Mouse (Mus musculus): ENCODE measurements around the gene Lrrc8c. TPM values are rescaled to one million over a fixed set of nuclear protein-coding genes. Genes with fewer than 3 reads are reported as not detected.
A peak's percentile ranks its signal among the peaks of the same experiment; 100 is the strongest.

Gene Lrrc8c
- polyA plus RNA-seq, 1 experiment from 2014 or later = 11.0 TPM

DNA sequence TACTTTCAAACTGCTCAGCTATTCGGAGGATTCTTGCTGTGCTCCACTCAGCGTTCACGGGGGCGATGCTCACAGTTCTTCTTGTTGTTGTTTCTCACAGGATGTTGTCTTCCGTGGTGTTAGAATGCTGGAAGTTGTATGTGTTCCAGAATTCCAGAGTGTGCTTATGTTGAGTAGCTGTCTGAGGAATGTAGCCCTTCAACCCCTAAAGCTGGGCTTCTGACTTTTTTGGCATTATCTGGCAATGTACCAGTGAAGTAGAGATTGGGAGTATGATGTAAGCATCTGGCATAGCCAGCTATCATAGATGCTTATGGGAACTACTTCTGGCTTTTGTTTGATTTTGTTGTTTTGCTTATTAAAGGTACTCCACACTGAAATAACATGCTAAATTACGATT, 11.4 kb downstream of the Lrrc8c start:
- no peaks in the 10 kb centered on the region for H3K9me3 ChIP-seq
- H3K36me3 ChIP-seq = no peaks in the 10 kb centered on the region
- no peak overlapping the region for H3K9ac ChIP-seq (replicated peaks)
- H3K4me1 ChIP-seq = peaks cover 4% of the 10 kb centered on the region; the same call in 1 of the 2 replicates
- H3K4me2 ChIP-seq (replicated peaks) = no peak overlapping the region
- ATAC-seq (ENCODE audit: low FRiP score, low read depth) = no peak
- 80% methylated on average over 6 of the region's 6 CpGs for WGBS
- H3K27me3 ChIP-seq = no peaks in the 10 kb centered on the region
- H3K27ac ChIP-seq (replicated peaks) = no peak overlapping the region
- H3K4me3 ChIP-seq = no peak overlapping the region

GRCm38 (mm10) chr5:105535186-105535585, 16.0 kb downstream of the Lrrc8c start:
- Histone ChIP-seq H3K36me3 (0 out of 2 replicates have a peak, but pooled peaks cover under 1% of the 10 kb centered on the region), H3K27ac (replicated peaks) (no peak overlapping the region), H3K9me3 (no peaks in the 10 kb centered on the region), H3K4me3 (no peak overlapping the region), H3K27me3 (no peaks in the 10 kb centered on the region), H3K4me2 (replicated peaks) (no peak overlapping the region), H3K9ac (replicated peaks) (no peak overlapping the region), H3K4me1 (no peaks in the 10 kb centered on the region; the same call in 1 of the 2 replicates)
- ATAC-seq (ENCODE audit: low FRiP score, low read depth) = no peak
- 91% methylated on average over 3 of the region's 3 CpGs for WGBS

DNA sequence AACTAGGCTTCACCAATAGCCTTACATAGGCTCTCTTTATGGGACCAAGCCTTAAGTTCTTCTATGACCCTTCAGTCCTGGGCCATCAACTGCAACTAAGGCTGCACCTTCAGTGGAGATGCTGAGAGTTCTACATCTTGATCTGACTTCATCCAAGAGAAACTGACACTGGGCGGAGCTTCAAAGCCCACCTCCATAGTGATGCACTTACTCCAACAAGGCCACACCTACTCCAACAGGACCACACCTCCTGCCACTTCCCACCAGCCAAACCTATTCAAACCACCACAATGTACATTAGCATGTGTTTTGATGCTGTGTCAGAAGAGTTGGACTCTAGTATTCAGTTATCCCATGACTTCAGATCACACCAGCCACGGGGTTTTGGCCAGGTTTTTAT, 17.0 kb downstream of the Lrrc8c start:
- H3K27ac ChIP-seq (replicated peaks) = no peak overlapping the region
- no peaks in the 10 kb centered on the region for H3K4me1 ChIP-seq
- 0 out of 2 replicates have a peak, but pooled peaks cover 4% of the 10 kb centered on the region for H3K36me3 ChIP-seq
- no peak overlapping the region for H3K4me3 ChIP-seq
- no peak overlapping the region for H3K4me2 ChIP-seq (replicated peaks)
- H3K9ac ChIP-seq (replicated peaks) = no peak overlapping the region
- no peak for ATAC-seq (ENCODE audit: low FRiP score, low read depth)
- no peaks in the 10 kb centered on the region for H3K9me3 ChIP-seq
- WGBS = 91% methylated on average over 2 of the region's 2 CpGs
- no peaks in the 10 kb centered on the region for H3K27me3 ChIP-seq

DNA sequence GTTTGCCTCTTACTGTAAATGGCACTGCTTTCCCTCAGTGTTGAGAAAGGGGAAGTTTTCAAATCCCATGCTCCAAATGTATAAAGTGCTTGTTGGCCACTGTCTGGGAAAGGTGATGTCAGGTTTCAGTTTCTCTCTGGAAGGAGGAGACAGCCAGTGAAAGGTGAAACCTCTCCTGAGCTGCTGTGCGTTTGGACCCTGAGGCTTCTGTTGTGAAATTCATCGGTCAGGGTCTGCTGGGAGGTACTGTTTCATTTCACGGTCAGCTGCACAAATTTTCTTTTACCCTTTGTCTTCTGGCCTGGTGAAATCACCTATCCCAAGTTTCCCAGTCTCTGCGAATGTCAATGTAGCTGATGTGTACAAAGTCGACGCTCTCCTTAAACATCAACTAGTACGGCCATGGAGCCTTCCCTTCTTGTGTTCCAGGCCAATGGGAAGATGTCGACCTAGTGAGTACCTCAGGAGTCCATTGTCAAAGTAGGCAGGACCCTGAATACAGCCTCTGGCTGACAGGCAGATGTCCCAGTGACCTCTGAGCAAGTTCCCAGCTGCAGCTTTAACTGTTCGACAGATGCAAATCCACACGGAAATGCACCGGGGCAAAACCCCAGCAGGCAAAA, 18.0 kb downstream of the Lrrc8c start:
- no peak overlapping the region for H3K27ac ChIP-seq (replicated peaks)
- no peak overlapping the region for H3K9ac ChIP-seq (replicated peaks)
- ATAC-seq (ENCODE audit: low FRiP score, low read depth) = no peak
- no peak overlapping the region for H3K4me2 ChIP-seq (replicated peaks)
- no peak overlapping the region for H3K4me3 ChIP-seq
- WGBS = 83% methylated on average over 11 of the region's 11 CpGs
- no peaks in the 10 kb centered on the region for H3K9me3 ChIP-seq
- no peaks in the 10 kb centered on the region for H3K27me3 ChIP-seq
- H3K4me1 ChIP-seq = no peaks in the 10 kb centered on the region
- H3K36me3 ChIP-seq = 0 out of 2 replicates have a peak, but pooled peaks cover 4% of the 10 kb centered on the region

DNA sequence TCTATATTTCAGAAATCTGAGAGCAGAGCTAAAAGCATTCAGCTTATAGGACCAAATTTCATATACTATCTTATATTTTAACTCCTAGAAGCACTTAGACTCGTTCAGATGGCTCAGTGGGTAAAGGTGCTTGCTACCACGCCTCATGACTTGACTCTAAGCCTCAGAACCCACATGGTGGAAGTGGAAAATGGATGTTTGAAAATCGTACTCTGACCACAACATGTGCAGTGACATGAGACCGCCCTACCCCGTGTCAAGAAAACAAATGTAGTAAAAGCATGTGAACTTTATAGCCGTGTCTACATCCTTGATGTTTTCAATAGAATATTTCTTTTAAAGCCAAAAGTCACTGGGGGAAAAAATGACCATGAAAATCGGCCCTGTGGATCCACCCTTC, 21.9 kb downstream of the Lrrc8c start:
- no peak for ATAC-seq (ENCODE audit: low FRiP score, low read depth)
- Histone ChIP-seq H3K9me3 (no peaks in the 10 kb centered on the region), H3K4me1 (no peaks in the 10 kb centered on the region), H3K9ac (replicated peaks) (no peak overlapping the region), H3K27me3 (no peaks in the 10 kb centered on the region), H3K4me2 (replicated peaks) (no peak overlapping the region), H3K36me3 (0 out of 2 replicates have a peak, but pooled peaks cover 4% of the 10 kb centered on the region), H3K4me3 (no peak overlapping the region), H3K27ac (replicated peaks) (no peak overlapping the region)
- WGBS = 90% methylated on average over 7 of the region's 7 CpGs

DNA sequence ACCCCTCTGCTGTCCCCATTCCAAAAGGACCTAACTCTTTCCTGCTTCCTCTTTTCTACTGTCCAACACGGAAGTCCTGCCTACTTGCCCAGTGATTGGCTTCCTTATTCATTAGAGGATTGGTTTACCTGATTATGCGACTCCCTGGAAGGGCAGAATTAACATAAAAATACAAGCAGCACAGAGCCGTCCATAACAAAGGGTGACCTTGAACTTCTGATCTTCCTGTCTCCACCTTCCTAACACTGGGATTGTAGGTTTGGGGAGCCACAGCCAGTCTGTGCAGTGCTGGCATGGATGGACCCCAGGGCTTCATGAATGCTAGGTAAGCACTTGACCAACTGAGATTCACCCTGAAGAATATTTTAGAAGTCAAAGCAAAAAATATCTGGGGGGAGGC, 25.9 kb downstream of the Lrrc8c start:
- Histone ChIP-seq H3K4me1 (no peaks in the 10 kb centered on the region), H3K4me2 (replicated peaks) (no peak overlapping the region), H3K27ac (replicated peaks) (no peak overlapping the region), H3K9ac (replicated peaks) (no peak overlapping the region), H3K27me3 (no peaks in the 10 kb centered on the region), H3K36me3 (0 out of 2 replicates have a peak, but pooled peaks cover 4% of the 10 kb centered on the region), H3K9me3 (no peaks in the 10 kb centered on the region), H3K4me3 (no peak overlapping the region)
- ATAC-seq (ENCODE audit: low FRiP score, low read depth) = no peak
- WGBS = 32% methylated on average over 3 of the region's 3 CpGs

DNA sequence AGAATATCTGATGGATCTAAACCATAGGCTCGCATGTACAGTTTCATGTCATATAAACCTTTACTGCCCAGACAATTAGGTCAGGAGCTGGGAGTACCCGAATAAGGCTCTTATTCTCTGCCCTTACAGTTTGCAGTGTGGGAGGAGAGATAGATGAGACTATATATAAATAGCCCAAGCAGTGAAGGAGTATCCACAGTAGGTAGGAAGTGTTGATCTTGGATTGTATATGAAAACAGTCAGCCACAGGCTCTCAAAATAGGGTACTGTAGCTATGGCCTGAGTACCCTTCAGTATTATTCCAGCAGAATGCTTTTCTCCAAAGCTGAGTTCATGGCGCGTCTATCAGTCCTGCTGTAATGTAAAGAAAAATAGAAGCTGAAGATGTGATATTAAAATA, 27.9 kb downstream of the Lrrc8c start:
- H3K9ac ChIP-seq (replicated peaks) = no peak overlapping the region
- H3K27me3 ChIP-seq = no peaks in the 10 kb centered on the region
- H3K4me1 ChIP-seq = no peaks in the 10 kb centered on the region
- H3K27ac ChIP-seq (replicated peaks) = no peak overlapping the region
- no peaks in the 10 kb centered on the region for H3K9me3 ChIP-seq
- ATAC-seq (ENCODE audit: low FRiP score, low read depth) = no peak
- H3K4me3 ChIP-seq = no peak overlapping the region
- no peak overlapping the region for H3K4me2 ChIP-seq (replicated peaks)
- no peaks in the 10 kb centered on the region for H3K36me3 ChIP-seq
- 92% methylated on average over 4 of the region's 4 CpGs for WGBS

GRCm38 (mm10) chr5:105551808-105552207, 32.6 kb downstream of the Lrrc8c start:
- Histone ChIP-seq H3K9ac (replicated peaks) (no peak overlapping the region), H3K36me3 (no peaks in the 10 kb centered on the region), H3K27me3 (no peaks in the 10 kb centered on the region), H3K27ac (replicated peaks) (no peak overlapping the region), H3K4me3 (no peak overlapping the region), H3K4me1 (no peaks in the 10 kb centered on the region), H3K9me3 (no peaks in the 10 kb centered on the region), H3K4me2 (replicated peaks) (no peak overlapping the region)
- ATAC-seq (ENCODE audit: low FRiP score, low read depth) = no peak
- 74% methylated on average over 1 of the region's 1 CpGs for WGBS

- Histone ChIP-seq H3K27me3 (no peaks in the 10 kb centered on the region), H3K9ac (replicated peaks) (no peak overlapping the region), H3K4me3 (no peak overlapping the region), H3K4me2 (replicated peaks) (no peak overlapping the region), H3K36me3 (no peaks in the 10 kb centered on the region), H3K27ac (replicated peaks) (no peak overlapping the region), H3K4me1 (no peaks in the 10 kb centered on the region), H3K9me3 (no peaks in the 10 kb centered on the region)
- ATAC-seq (ENCODE audit: low FRiP score, low read depth) = no peak
- WGBS = 92% methylated on average over 6 of the region's 6 CpGs
Observed at GRCm38 (mm10) chr5:105556291-105556690, 37.1 kb downstream of the Lrrc8c start.

DNA sequence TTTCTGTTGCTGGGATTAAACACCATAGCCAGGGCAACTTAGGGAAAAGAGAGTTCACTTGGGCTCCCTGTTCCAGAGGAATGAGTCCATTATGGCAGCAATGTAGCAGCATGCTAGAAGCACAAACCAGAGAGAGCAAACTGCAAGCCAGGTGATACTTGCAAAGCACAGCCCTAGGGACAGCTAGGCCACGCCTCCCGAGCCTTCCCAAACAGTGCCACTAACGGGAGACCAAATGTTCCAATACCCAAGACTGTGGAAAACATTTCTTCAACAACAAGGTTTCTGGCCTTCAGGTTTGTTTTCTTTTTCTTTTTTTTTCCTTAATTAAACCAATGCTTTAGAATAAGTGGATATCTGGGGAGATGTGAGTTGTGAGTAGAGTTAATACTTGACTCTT, 38.2 kb downstream of the Lrrc8c start:
- Histone ChIP-seq H3K4me2 (replicated peaks) (no peak overlapping the region), H3K36me3 (no peaks in the 10 kb centered on the region), H3K27me3 (no peaks in the 10 kb centered on the region), H3K9me3 (no peaks in the 10 kb centered on the region), H3K27ac (replicated peaks) (no peak overlapping the region), H3K4me1 (no peaks in the 10 kb centered on the region), H3K4me3 (no peak overlapping the region), H3K9ac (replicated peaks) (no peak overlapping the region)
- ATAC-seq (ENCODE audit: low FRiP score, low read depth) = no peak
- WGBS = 97% methylated on average over 3 of the region's 3 CpGs

GRCm38 (mm10) chr5:105557777-105558240, 38.6 kb downstream of the Lrrc8c start:
- Histone ChIP-seq H3K9me3 (no peaks in the 10 kb centered on the region), H3K9ac (replicated peaks) (no peak overlapping the region), H3K4me2 (replicated peaks) (no peak overlapping the region), H3K36me3 (no peaks in the 10 kb centered on the region), H3K4me3 (no peak overlapping the region), H3K27me3 (no peaks in the 10 kb centered on the region), H3K27ac (replicated peaks) (no peak overlapping the region), H3K4me1 (no peaks in the 10 kb centered on the region)
- 62% methylated on average over 4 of the region's 4 CpGs for WGBS
- peak; percentile 47; the same call in 1 of the 2 replicates for ATAC-seq (ENCODE audit: low FRiP score, low read depth)

- Histone ChIP-seq H3K9ac (replicated peaks) (no peak overlapping the region), H3K27me3 (no peaks in the 10 kb centered on the region), H3K4me1 (no peaks in the 10 kb centered on the region), H3K4me2 (replicated peaks) (no peak overlapping the region), H3K4me3 (no peak overlapping the region), H3K9me3 (no peaks in the 10 kb centered on the region), H3K27ac (replicated peaks) (no peak overlapping the region), H3K36me3 (no peaks in the 10 kb centered on the region)
- no peak for ATAC-seq (ENCODE audit: low FRiP score, low read depth)
- WGBS = 93% methylated on average over 4 of the region's 4 CpGs
Observed at GRCm38 (mm10) chr5:105558517-105558916, 39.3 kb downstream of the Lrrc8c start.

DNA sequence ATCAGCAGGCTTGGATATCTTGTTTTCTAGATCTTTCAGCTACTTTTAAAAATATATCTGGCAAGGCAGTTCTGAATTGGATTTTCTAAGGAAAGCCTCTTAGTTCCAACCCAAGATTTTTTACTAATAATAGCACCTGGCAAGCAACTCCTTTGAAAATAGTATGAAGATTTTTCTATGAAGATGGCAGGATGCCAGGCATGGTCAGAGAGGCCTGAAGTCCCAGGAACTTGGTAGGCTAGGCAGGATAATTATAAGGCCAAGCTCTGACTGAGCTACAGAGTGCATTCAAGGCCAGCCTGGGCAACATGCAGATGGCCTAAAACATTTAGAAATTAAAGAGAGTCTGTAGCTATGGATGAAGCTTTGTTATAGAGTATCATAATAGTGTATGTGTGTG, 42.7 kb downstream of the Lrrc8c start:
- Histone ChIP-seq H3K27me3 (no peaks in the 10 kb centered on the region), H3K4me3 (no peak overlapping the region), H3K9ac (replicated peaks) (no peak overlapping the region), H3K36me3 (no peaks in the 10 kb centered on the region), H3K27ac (replicated peaks) (no peak overlapping the region), H3K4me2 (replicated peaks) (no peak overlapping the region), H3K9me3 (no peaks in the 10 kb centered on the region), H3K4me1 (peaks cover 1% of the 10 kb centered on the region; the same call in 1 of the 2 replicates)
- no peak for ATAC-seq (ENCODE audit: low FRiP score, low read depth)

All from midbrain, embryonic 12.5 days (tissue).